8 mouse cellular contexts compared by ENCODE assay signal in genomic region chr11:75530325-75530724, GRCm38 (mm10). TPM values are rescaled to one million over a fixed set of nuclear protein-coding genes. Genes with fewer than 3 reads are reported as not detected.
DNase-seq lines count a peak whose midpoint lies in the region; ATAC-seq lines count a peak whose summit lies in the region.

No protein-coding gene starts in this region.

- under 1% methylated on average over 10 of the region's 10 CpGs for WGBS in intestine, embryonic 14.5 days

- H3K27me3 ChIP-seq in intestine, embryonic 14.5 days (replicated peaks; ENCODE audit: control insufficient read depth, insufficient read depth, low read length), result no peaks in the 10 kb centered on the region

- intact Hi-C loops in left cerebral cortex, postnatal 25 days (cut with DNase I), result loop anchor here (1.0 kb wide), 1 partner anchor 43 kb away; no protein-coding TSS in a partner anchor

- H3K9ac ChIP-seq in intestine, embryonic 14.5 days (ENCODE audit: low read length), result peak overlapping the region; percentile 76

- no peak overlapping the region for H3K27ac ChIP-seq in intestine, embryonic 14.5 days (ENCODE audit: low read depth)

- no peaks in the 10 kb centered on the region for H3K36me3 ChIP-seq in intestine, embryonic 14.5 days (ENCODE audit: control insufficient read depth, insufficient read depth, low read length)

- H3K4me3 ChIP-seq in intestine, embryonic 14.5 days (ENCODE audit: low read depth, low read length), result peak overlapping the region; percentile 69

- peaks cover 4% of the 10 kb centered on the region for H3K4me1 ChIP-seq in intestine, embryonic 14.5 days (replicated peaks; ENCODE audit: control insufficient read depth, insufficient read depth, low read length)

- peak; percentile 99 to 100 for DNase-seq in adrenal gland, adult 18-20 months (ENCODE audit: low spot score in 2 of 2)
- peak; percentile 93 for DNase-seq in embryo, embryonic 11 days
- peak; percentile 90 for DNase-seq in gastrocnemius, postnatal 25 days
- DNase-seq in intestine, embryonic 14.5 days (ENCODE audit: low spot score), result peak; percentile 100
- peak; percentile 94 to 97 for DNase-seq in left cerebral cortex, postnatal 25 days (ENCODE audit: low spot score in 2 of 2)
- peak; percentile 89 for DNase-seq in mesoderm, embryonic 11.5 days (ENCODE audit: low read depth, low spot score)
- peak; percentile 92 for DNase-seq in right cerebral cortex, postnatal 25 days
- DNase-seq in urinary bladder, postnatal 36 days (ENCODE audit: low spot score in 2 of 2), result peak; percentile 97

- no peaks in the 10 kb centered on the region for H3K9me3 ChIP-seq in intestine, embryonic 14.5 days (ENCODE audit: control insufficient read depth, low read length)

- peak overlapping the region; percentile 100 for H3K4me2 ChIP-seq in intestine, embryonic 14.5 days (ENCODE audit: low read length)

- peak; percentile 54 for ATAC-seq in intestine, embryonic 14.5 days (replicated peaks; ENCODE audit: low FRiP score, low TSS enrichment, low read depth)

RNA-seq across cellular contexts. Expression of gene Slc43a2, which starts 1.2 kb away (rescaled TPM):
- total RNA-seq in adrenal gland, adult 18-20 months (2021), result 10 to 100 TPM; 22.8 to 29.1 TPM
- 10 to 100 TPM; 23.5 to 26.8 TPM for total RNA-seq in gastrocnemius, postnatal 25 days (2021)
- 3.5 and 4.8 TPM in 2 replicates for polyA plus RNA-seq in intestine, embryonic 14.5 days (2014; fragmentation: Nextera tagmentation; extraction: Ambion mirVana)
- total RNA-seq in left cerebral cortex, postnatal 25 days (2021), result 10 to 100 TPM; 50.3 to 59.4 TPM

RNA-seq across cellular contexts. Expression of gene Scarf1, which starts 17.0 kb away (rescaled TPM):
- total RNA-seq in adrenal gland, adult 18-20 months (2021), result 1 to 10 TPM; 7.5 TPM
- total RNA-seq in gastrocnemius, postnatal 25 days (2021), result 1 to 10 TPM; 3.2 to 4.7 TPM
- polyA plus RNA-seq in intestine, embryonic 14.5 days (2014; fragmentation: Nextera tagmentation; extraction: Ambion mirVana), result 5.4 and 6.0 TPM in 2 replicates
- 1 to 10 TPM; 1.7 to 2.1 TPM for total RNA-seq in left cerebral cortex, postnatal 25 days (2021)

RNA-seq across cellular contexts. Expression of gene Rilp, which starts 20.4 kb away (rescaled TPM):
- total RNA-seq in adrenal gland, adult 18-20 months (2021), result 10 to 100 TPM; 11.5 to 20.8 TPM
- total RNA-seq in gastrocnemius, postnatal 25 days (2021), result 10 to 100 TPM; 39.2 to 42.8 TPM
- polyA plus RNA-seq in intestine, embryonic 14.5 days (2014; fragmentation: Nextera tagmentation; extraction: Ambion mirVana), result 0.43 and 0.65 TPM in 2 replicates
- 1 to 10 TPM; 2.0 to 2.7 TPM for total RNA-seq in left cerebral cortex, postnatal 25 days (2021)

RNA-seq across cellular contexts. Expression of gene Prpf8, which starts 43.7 kb away (rescaled TPM):
- 100 to 1,000 TPM; 118 to 147 TPM for total RNA-seq in adrenal gland, adult 18-20 months (2021)
- 10 to 100 TPM; 56.9 to 59.4 TPM for total RNA-seq in gastrocnemius, postnatal 25 days (2021)
- 86.9 and 88.7 TPM in 2 replicates for polyA plus RNA-seq in intestine, embryonic 14.5 days (2014; fragmentation: Nextera tagmentation; extraction: Ambion mirVana)
- 100 to 1,000 TPM; 120 to 127 TPM for total RNA-seq in left cerebral cortex, postnatal 25 days (2021)

RNA-seq across cellular contexts. Expression of gene Pitpna, which starts 57.6 kb away (rescaled TPM):
- total RNA-seq in adrenal gland, adult 18-20 months (2021), result 100 to 1,000 TPM; 152 to 175 TPM
- total RNA-seq in gastrocnemius, postnatal 25 days (2021), result 100 to 1,000 TPM; 123 to 168 TPM
- polyA plus RNA-seq in intestine, embryonic 14.5 days (2014; fragmentation: Nextera tagmentation; extraction: Ambion mirVana), result 76.2 and 82.1 TPM in 2 replicates
- 100 to 1,000 TPM; 330 to 346 TPM for total RNA-seq in left cerebral cortex, postnatal 25 days (2021)
